Mouse (Mus musculus): Measurements from ENCODE around the gene Cldn5.

Cldn5 gene

GRCm38 (mm10) chr16:18776556-18777100 lies at the start of gene Cldn5:
Gene Cldn5 (plus strand): TSS chr16:18776847.
- DNase-seq (ENCODE audit: low spot score), result no peak

DNA sequence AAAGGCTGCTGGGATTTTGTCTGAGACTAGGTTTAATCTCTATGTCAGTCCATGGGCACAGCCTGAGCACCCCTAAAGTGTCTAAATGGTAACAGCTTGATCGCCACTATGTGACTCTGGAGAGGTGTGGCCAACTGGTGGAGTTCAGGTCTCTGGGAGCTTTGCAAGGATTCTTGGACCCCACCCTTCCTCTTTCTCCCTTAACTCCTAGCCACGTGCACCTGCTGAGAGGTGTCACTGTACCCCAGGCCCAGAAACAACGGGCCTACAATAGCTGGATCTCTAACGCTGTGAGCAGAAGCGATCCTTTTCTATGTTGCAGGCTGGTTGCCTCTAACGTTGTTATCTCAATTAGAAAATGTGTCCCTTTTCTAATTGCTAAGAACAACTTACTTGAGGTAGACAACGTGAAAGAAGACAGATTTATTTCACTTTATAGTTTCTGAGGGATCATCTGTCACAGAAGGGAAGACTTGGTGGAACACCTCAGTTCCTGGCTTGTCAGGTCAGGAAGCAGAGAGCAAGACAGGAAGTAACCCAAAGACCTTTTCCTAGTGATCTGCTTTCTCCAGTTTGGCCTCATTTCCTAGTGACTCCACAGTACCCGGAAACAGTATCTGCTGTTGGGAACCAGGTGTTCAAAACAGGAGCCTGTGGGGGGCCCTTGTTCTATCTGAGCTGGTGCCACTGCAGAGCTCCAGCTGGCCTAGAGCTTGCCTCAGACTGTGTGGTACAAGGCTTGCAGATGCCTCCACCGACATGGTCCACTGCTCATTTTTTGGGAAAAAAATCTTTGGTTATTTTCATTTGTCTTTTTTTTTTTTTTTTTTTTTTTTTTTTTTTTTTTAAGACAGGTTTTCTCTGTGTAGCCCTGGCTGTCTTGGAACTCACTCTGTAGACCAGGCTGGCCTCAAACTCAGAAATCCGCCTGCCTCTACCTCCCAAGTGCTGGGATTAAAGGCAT lies 48.8 kb upstream of the Cldn5 start:
- DNase-seq (ENCODE audit: low spot score), result no peak

DNA sequence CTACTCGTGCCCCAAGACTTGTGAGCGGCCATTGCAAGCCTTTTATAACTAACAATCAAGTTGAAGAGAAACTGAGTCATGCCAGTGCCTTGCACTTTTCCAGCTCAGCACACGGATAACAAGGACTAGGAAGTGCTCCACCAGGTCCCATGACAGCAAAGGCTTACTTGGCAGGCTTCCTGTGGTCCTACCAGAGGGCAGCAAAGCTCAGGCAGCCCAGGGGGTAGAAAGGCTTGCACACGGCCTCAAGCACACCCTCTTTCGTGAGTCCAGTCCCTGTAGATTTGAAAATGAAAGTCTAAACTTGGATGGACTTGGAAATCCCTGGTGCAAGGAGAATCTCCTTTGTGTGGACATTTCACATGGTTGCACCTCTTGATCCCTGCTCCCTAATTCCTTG lies 47.5 kb upstream of the Cldn5 start:
- DNase-seq (ENCODE audit: low spot score), result no peak

GRCm38 (mm10) chr16:18730640-18731039 lies 46.0 kb upstream of the Cldn5 start:
- no peak for DNase-seq (ENCODE audit: low spot score)

- no peak for DNase-seq (ENCODE audit: low spot score)
Measured at GRCm38 (mm10) chr16:18733100-18733956, 43.3 kb upstream of the Cldn5 start.

DNA sequence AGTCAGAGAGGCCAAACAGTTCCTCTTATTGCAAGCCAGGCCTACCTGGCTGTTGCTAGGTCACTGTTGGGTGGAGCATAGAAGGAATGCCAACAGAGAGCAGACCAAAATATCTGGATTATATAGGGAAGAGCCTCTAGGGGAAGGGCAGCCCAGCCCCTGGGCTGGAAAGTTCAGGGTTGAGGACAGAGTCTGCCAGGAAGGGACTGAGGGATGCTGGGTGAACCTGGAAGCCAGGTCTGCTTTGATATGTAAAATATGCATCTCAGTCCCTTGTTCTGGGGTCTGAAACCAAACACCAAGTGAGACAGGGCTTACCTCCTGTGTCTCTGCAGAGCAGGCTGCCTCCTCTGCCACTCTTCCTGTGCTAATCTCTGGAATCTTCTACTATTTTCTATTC lies 38.3 kb upstream of the Cldn5 start:
- DNase-seq (ENCODE audit: low spot score), result no peak

- no peak for DNase-seq (ENCODE audit: low spot score)
Measured at GRCm38 (mm10) chr16:18746268-18747122, 30.2 kb upstream of the Cldn5 start.

DNA sequence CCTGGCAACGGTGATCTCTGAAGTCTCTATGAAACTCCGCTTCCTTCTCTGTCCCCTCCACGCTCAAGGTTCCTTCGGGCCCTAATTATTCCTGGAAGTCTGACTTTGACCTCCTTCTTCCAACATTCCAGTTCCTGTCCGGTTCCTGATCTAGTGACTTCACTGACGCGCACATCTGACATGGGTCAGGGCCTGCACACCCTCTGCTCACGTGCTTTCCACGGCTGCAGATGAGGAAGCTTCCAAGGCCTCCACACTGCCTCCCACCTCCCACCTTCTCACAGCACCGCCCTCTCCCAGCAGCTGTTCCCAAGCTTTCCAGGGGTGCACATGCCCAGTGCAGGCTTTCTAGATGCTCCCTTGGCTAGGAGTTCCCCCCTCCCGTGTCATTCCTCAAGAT lies 25.5 kb upstream of the Cldn5 start:
- no peak for DNase-seq (ENCODE audit: low spot score)

DNA sequence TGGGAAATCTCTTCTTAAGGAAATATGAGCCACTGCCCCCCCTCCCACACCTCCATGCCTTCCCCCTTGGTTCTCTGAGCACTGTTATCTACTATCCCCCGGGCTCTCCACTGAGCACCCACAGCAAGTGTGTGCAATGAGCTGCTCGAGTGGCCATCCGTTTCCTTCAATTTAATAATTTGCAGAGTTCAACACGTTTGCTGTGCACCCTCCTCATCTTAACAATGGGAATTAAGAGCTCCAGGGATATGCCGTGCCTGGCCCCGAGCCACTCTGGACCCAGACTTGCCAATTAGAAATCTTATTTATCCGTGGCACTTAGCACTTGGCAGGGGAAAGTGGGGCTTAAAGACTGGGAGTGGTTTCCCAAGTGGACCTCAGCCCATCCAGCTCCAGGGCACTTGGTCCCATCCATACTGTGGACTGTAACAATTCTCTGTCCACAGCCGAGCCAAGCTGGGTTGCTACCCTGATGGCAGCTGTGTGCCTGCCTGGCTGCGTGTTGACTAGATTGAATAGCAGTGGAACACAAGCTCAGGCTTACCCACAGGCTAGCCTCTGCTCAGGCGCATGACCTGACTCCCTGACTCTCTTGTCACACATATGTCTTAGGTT lies 24.7 kb upstream of the Cldn5 start:
- no peak for DNase-seq (ENCODE audit: low spot score)

GRCm38 (mm10) chr16:18761734-18762133 lies 14.9 kb upstream of the Cldn5 start:
- no peak for DNase-seq (ENCODE audit: low spot score)

- DNase-seq (ENCODE audit: low spot score), result no peak
Measured at GRCm38 (mm10) chr16:18762960-18763359, 13.7 kb upstream of the Cldn5 start.

DNA sequence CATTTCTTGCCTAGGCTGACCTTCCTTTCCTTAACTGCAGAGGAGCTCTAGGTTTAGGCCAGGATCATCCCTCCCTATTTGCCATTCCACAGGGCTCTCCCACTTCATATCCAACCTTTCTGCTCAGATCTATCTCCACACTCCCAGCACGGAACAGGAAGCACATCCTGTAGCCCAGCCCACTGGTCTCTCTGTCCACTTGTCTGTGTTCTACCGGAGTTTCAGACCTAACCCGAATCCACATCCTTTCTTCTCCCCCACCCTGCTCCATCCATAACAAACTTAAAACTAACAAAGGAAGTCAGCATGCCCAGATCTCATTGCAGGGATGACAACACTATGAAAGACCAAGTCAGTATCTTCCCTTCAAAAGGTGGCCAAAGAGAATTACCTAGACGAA lies 10.3 kb upstream of the Cldn5 start:
- no peak for DNase-seq (ENCODE audit: low spot score)

DNA sequence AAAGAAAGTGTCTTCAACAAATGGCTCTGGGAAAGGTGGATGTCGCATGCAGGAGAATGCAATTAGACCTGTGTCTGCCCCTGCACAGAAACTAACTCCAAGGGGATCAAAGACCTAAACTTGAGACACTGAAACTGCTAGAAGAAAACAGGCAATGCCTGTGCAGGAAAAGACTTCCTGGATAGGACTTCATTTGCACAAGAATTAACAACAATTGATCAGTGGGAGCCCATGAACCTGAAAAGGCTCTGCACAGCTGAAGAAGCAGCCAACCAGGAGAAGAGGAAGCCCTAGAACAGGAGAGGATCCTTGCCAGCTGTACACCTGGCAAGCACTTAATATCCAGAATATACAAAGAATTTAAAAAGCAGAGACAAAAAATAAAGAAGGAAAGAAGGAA lies 7.1 kb upstream of the Cldn5 start:
- no peak for DNase-seq (ENCODE audit: low spot score)

GRCm38 (mm10) chr16:18773936-18774335 lies 2.7 kb upstream of the Cldn5 start:
- DNase-seq (ENCODE audit: low spot score), result no peak

- no peak for DNase-seq (ENCODE audit: low spot score)
Measured at GRCm38 (mm10) chr16:18775621-18776555, 759 bp upstream of the Cldn5 start.

DNA sequence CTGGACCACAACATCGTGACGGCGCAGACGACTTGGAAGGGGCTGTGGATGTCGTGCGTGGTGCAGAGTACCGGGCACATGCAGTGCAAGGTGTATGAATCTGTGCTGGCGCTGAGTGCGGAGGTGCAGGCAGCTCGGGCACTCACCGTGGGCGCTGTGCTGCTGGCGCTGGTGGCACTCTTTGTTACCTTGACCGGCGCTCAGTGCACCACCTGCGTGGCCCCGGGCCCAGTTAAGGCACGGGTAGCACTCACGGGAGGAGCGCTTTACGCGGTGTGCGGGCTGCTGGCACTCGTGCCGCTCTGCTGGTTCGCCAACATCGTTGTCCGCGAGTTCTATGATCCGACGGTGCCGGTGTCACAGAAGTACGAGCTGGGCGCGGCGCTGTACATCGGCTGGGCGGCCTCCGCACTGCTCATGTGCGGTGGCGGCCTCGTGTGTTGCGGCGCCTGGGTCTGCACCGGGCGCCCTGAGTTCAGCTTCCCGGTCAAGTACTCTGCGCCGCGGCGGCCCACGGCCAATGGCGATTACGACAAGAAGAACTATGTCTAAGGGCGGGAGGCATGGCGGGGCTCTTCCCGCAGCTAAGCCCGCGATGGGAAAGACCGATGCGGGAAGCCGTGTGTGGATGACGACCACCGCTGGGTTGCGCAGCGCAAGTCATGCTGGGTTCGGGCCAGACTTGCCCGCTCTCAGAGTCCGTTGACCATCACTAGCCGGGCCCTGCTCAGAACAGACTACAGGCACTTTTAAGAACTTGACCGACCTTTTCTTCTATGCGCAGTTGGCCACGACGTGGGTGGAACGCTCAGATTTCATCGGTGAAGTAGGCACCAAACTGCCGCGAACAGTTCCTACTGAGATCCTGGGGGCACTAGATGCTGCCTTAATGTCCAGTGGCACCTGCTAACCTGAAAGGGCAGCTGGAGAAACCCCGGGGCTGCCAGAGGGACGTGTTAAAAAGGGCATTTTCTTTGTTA lies 744 bp downstream of the Cldn5 start:
- DNase-seq (ENCODE audit: low spot score), result no peak

DNA sequence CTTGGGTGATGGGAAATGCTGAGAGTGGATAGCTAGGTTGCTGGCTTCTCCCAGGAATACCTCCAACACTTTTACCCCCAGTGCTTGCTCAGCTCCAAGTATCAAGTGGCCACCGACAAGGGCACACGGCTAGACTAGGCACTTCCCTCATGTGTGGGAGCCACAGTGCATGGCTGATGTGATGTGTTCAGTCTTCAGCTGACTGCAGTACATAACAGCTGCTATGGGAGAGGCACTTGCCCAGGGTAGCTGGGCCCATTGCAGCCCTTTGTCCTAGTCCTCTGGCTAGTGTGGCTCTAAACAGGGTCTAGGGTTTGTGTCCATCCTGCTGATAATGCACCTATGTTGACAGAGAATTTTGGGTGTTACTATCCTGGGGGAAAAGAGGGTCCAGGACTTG lies 1.8 kb downstream of the Cldn5 start:
- DNase-seq (ENCODE audit: low spot score), result no peak

DNA sequence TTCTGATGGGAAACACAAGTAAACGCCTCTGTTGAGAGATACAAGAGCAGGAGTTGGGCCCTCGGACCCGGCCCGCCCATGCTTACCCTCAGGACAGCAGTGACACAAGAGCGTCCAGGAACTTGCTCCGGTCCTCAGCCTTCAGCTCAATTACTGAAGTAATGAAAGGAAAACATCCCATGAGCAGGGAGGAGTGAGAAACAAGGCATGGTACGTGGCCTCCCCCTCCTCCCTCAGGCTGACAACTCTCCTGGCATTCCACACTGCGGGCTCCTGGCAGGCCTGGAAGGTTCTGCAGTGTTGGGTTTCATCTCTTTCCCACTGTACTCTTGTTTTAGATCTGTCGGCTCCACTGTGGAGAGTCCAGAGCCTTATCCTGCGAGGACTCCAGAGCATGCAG lies 5.2 kb downstream of the Cldn5 start:
- no peak for DNase-seq (ENCODE audit: low spot score)

DNA sequence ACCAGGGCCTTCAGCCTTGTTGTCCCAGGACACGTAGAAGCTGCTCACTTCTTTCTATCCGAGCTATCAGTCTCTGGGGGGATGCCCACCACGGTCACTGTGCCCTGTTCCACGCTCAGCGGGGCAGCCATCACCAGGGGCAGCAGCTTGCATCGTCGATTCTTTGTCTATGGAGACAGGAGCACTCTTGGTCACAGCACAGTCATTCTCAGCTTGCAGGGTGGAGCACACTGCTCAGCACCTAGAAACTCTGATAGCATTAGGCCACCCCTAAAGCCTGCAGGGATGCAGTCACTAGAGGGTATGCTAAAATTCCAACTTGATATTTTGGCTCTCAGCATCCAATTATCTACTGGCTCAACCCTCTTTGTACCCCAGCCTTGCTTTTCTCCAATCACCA lies 8.4 kb downstream of the Cldn5 start:
- no peak for DNase-seq (ENCODE audit: low spot score)
